In the genomic region with DNA sequence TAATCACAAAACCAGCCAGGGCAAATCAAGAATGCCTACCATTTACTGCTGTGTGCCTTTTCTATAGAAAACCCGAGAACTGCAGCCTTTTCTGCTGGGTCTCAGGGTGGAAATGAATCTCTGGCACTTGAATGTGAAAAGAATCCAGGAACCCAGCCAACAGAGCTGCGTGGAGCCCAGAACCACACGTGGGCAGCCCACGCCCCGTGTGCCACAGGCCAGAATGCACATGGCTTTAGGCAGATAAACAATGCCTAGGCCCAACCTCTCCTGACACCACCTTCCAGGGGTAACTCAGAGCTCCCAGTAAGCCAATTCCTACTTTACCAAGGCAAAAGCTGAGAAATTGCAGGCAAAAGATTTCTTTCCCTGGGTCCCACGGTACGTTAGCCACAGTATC, we compare ENCODE assay signal across 9 mouse cellular contexts. TPM values are rescaled to one million over a fixed set of nuclear protein-coding genes. Genes with fewer than 3 reads are reported as not detected.
DNase-seq lines count a peak whose midpoint lies in the region; ATAC-seq and TF ChIP-seq lines count a peak whose summit lies in the region.
"Had no signal": no experiment of that assay in that cellular context is flagged by ENCODE, and none has a peak within 500 bp of the region (broad histone marks: within the 10 kb centered on the region; RNA-seq: fewer than 3 reads in every experiment).

No protein-coding gene starts in this region.

- peak overlapping the region; percentile 25; the same call in 1 of the 2 replicates for H3K27ac ChIP-seq in kidney, postnatal 0 days
- H3K27ac ChIP-seq in brown adipose tissue, adult 24 weeks (replicated peaks; ENCODE audit: low read depth, low read length): 0 out of 2 replicates have a peak overlapping the region, but pooled peaks have one; percentile 14
- peak overlapping the region; percentile 39 for H3K27ac ChIP-seq in limb, embryonic 13.5 days

- H3K4me3 ChIP-seq in kidney, postnatal 0 days (replicated peaks; ENCODE audit: low read depth, low read length): no peak overlapping the region
- no peak overlapping the region for H3K4me3 ChIP-seq in brown adipose tissue, adult 24 weeks (ENCODE audit: insufficient read depth, low read depth, low read length)
- no peak overlapping the region for H3K4me3 ChIP-seq in limb, embryonic 13.5 days
- H3K4me3 ChIP-seq: erythroblast, embryonic 14.5 days had no signal

- 61% methylated on average over 7 of the region's 7 CpGs for WGBS in kidney, postnatal 0 days
- 58% methylated on average over 7 of the region's 7 CpGs for WGBS in limb, embryonic 13.5 days

- 0 out of 2 replicates have a peak, but pooled peaks cover 3% of the 10 kb centered on the region for H3K36me3 ChIP-seq in kidney, postnatal 0 days (ENCODE audit: insufficient read depth, low read length)
- 0 out of 2 replicates have a peak, but pooled peaks cover 3% of the 10 kb centered on the region for H3K36me3 ChIP-seq in limb, embryonic 13.5 days

- H3K9ac ChIP-seq in kidney, postnatal 0 days (ENCODE audit: low read depth, low read length): no peak overlapping the region
- no peak overlapping the region for H3K9ac ChIP-seq in limb, embryonic 13.5 days

- no peak for DNase-seq in kidney, postnatal 0 days (ENCODE audit: low spot score)
- no peak for DNase-seq in kidney, postnatal 25 days
- DNase-seq in fibroblast of lung, adult 2 months (ENCODE audit: low read depth): peak; percentile 68
- DNase-seq in ovary, postnatal 10 days (ENCODE audit: low spot score): no peak
- DNase-seq in gastrocnemius, postnatal 25 days: no peak

- no peak for ATAC-seq in kidney, postnatal 0 days (replicated peaks; ENCODE audit: low FRiP score, low read depth)
- no peak for ATAC-seq in limb, embryonic 13.5 days (ENCODE audit: low FRiP score, low read depth)

- no peaks in the 10 kb centered on the region; the same call in 1 of the 2 replicates for H3K9me3 ChIP-seq in kidney, postnatal 0 days (replicated peaks; ENCODE audit: low read length)
- H3K9me3 ChIP-seq in limb, embryonic 13.5 days: 0 out of 2 replicates have a peak, but pooled peaks cover 3% of the 10 kb centered on the region

- H3K27me3 ChIP-seq in kidney, postnatal 0 days (ENCODE audit: insufficient read depth, low read length): no peaks in the 10 kb centered on the region
- H3K27me3 ChIP-seq in limb, embryonic 13.5 days: no peaks in the 10 kb centered on the region

- no peak overlapping the region for H3K4me2 ChIP-seq in kidney, postnatal 0 days (ENCODE audit: low read length)
- H3K4me2 ChIP-seq in limb, embryonic 13.5 days (replicated peaks): no peak overlapping the region

- no peaks in the 10 kb centered on the region for H3K4me1 ChIP-seq in kidney, postnatal 0 days (replicated peaks; ENCODE audit: insufficient read depth, low read length)
- peaks cover 21% of the 10 kb centered on the region for H3K4me1 ChIP-seq in brown adipose tissue, adult 24 weeks (ENCODE audit: control insufficient read depth, insufficient read depth, insufficient read length, low read length)
- H3K4me1 ChIP-seq in limb, embryonic 13.5 days: peaks cover 37% of the 10 kb centered on the region

- no peak for TF ChIP-seq CTCF in kidney, postnatal 0 days (IDR thresholded peaks at IDR 0.05; ENCODE audit: low read depth)

RNA-seq across cellular contexts. Expression of a gene that starts 5.7 kb away (rescaled TPM):
- 6.0 and 7.3 TPM in 2 replicates for polyA plus RNA-seq in kidney, postnatal 0 days (2015; fragmentation: Nextera tagmentation; extraction: Ambion mirVana)
- polyA plus RNA-seq in brown adipose tissue, adult 24 weeks (2012; ENCODE audit: insufficient read depth, insufficient read length, missing spikeins): 6.6 and 8.2 TPM in 2 replicates
- polyA plus RNA-seq in limb, embryonic 13.5 days (2015; fragmentation: Nextera tagmentation; extraction: Ambion mirVana): 3.1 and 3.8 TPM in 2 replicates
- 1 to 10 TPM; 2.6 to 4.2 TPM for total RNA-seq in gastrocnemius, postnatal 25 days (2021)
- total RNA-seq: MEL had no signal
